In the genomic region with DNA sequence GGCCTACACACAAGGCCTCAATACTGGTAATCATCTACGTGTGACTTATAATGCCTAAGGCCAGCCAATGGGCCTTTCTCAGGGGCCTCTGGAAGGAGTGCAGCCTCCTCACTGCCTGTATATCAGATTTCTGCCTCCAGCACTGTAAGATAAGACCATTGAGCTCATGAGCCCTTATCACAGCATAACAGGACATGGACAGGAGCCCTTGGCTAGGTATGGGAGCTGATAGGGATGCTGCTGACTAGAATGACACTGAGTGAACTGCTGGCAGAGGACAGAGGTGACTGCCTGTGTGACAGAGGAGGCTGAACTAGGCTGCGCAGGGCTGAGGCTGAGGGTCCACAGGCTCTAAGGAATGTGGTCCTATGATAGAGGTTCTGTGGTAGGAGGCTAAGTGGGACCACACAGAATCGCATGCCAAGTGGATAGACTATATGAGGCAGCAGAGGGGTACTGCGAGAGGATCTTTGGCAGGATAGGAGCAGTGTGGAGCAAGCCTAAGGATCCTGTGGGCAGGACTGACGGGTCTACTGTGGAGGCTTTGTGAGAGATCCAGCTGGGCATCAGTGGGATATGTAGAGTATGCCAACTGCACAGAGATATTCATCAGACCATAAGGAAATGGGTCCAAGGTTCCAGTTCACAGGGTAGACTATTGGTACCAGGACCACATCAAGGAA, we compare ENCODE assay signal across 13 mouse cellular contexts. TPM values are rescaled to one million over a fixed set of nuclear protein-coding genes. Genes with fewer than 3 reads are reported as not detected.
DNase-seq lines count a peak whose midpoint lies in the region; ATAC-seq and TF ChIP-seq lines count a peak whose summit lies in the region.
"Had no signal": no experiment of that assay in that cellular context is flagged by ENCODE, and none has a peak within 500 bp of the region (broad histone marks: within the 10 kb centered on the region; RNA-seq: fewer than 3 reads in every experiment).

No protein-coding gene starts in this region.

- DNase-seq in forebrain, embryonic 10.5 days (ENCODE audit: extremely low spot score, low spot score) = no peak
- no peak for DNase-seq in left cerebral cortex, adult 2 months (ENCODE audit: extremely low spot score in 1 of 2, low spot score in 2 of 2)
- DNase-seq in left cerebral cortex, postnatal 4 days = no peak
- DNase-seq in urinary bladder, postnatal 14 days (ENCODE audit: low spot score) = no peak
- DNase-seq: cerebellum, postnatal 25 days; kidney, postnatal 14 days; thymus, postnatal 36 days had no signal

- WGBS in forebrain, embryonic 10.5 days = 91% methylated on average over 5 of the region's 5 CpGs
- WGBS in forebrain, embryonic 13.5 days = 82% methylated on average over 5 of the region's 5 CpGs
- WGBS in forebrain, embryonic 15.5 days = 86% methylated on average over 5 of the region's 5 CpGs
- 90% methylated on average over 5 of the region's 5 CpGs for WGBS in stomach, embryonic 14.5 days

- intact Hi-C loops in left cerebral cortex, adult 2 months (cut with DNase I) = no loop called here
- intact Hi-C loops in left cerebral cortex, postnatal 4 days (cut with DNase I) = no loop called here

- peak overlapping the region; percentile 53 for H3K27ac ChIP-seq in forebrain, embryonic 10.5 days
- H3K27ac ChIP-seq in forebrain, embryonic 13.5 days = no peak overlapping the region; the same call in 1 of the 2 replicates
- H3K27ac ChIP-seq in left cerebral cortex, adult 2 months = peak overlapping the region; percentile 40; the same call in 1 of the 2 replicates
- H3K27ac ChIP-seq in forebrain, embryonic 15.5 days (replicated peaks) = no peak overlapping the region
- no peak overlapping the region for H3K27ac ChIP-seq in stomach, embryonic 14.5 days (ENCODE audit: low read length)
- H3K27ac ChIP-seq: hindbrain, embryonic 14.5 days had no signal

- no peak for ATAC-seq in forebrain, embryonic 13.5 days
- 0 out of 2 replicates have a peak, but pooled peaks have one; percentile 15 for ATAC-seq in forebrain, embryonic 15.5 days (replicated peaks)
- ATAC-seq in stomach, embryonic 14.5 days (ENCODE audit: insufficient number of reproducible peaks, insufficient read depth, low FRiP score, low read depth) = peak; percentile 79; the same call in 1 of the 2 replicates
- no peak for ATAC-seq in CD4-positive, CD25-positive, alpha-beta regulatory T cell, adult 4 months
- ATAC-seq: lung, postnatal 0 days had no signal

- no peaks in the 10 kb centered on the region for H3K27me3 ChIP-seq in forebrain, embryonic 10.5 days (ENCODE audit: poor library complexity, severe bottlenecking)
- H3K27me3 ChIP-seq in forebrain, embryonic 13.5 days = no peaks in the 10 kb centered on the region
- H3K27me3 ChIP-seq in forebrain, embryonic 15.5 days = no peaks in the 10 kb centered on the region
- no peaks in the 10 kb centered on the region for H3K27me3 ChIP-seq in stomach, embryonic 14.5 days (ENCODE audit: control insufficient read depth, insufficient read depth, low read length)

- no peak for TF ChIP-seq CTCF in left cerebral cortex, adult 2 months (IDR thresholded peaks at IDR 0.05)

- no peak overlapping the region for H3K4me3 ChIP-seq in forebrain, embryonic 10.5 days
- H3K4me3 ChIP-seq in forebrain, embryonic 13.5 days = no peak overlapping the region
- H3K4me3 ChIP-seq in left cerebral cortex, adult 2 months = no peak overlapping the region
- H3K4me3 ChIP-seq in forebrain, embryonic 15.5 days = no peak overlapping the region
- no peak overlapping the region for H3K4me3 ChIP-seq in stomach, embryonic 14.5 days (ENCODE audit: low read depth, low read length)

- no peak overlapping the region for H3K4me2 ChIP-seq in forebrain, embryonic 13.5 days
- H3K4me2 ChIP-seq in forebrain, embryonic 15.5 days (replicated peaks) = no peak overlapping the region
- H3K4me2 ChIP-seq in stomach, embryonic 14.5 days (replicated peaks; ENCODE audit: low read depth, low read length) = no peak overlapping the region
- H3K4me2 ChIP-seq: hindbrain, embryonic 14.5 days had no signal

- H3K9ac ChIP-seq in forebrain, embryonic 13.5 days = no peak overlapping the region
- H3K9ac ChIP-seq in forebrain, embryonic 15.5 days (replicated peaks) = no peak overlapping the region
- no peak overlapping the region for H3K9ac ChIP-seq in stomach, embryonic 14.5 days (replicated peaks; ENCODE audit: low read depth, low read length)
- H3K9ac ChIP-seq: hindbrain, embryonic 14.5 days had no signal

- no peaks in the 10 kb centered on the region for H3K36me3 ChIP-seq in forebrain, embryonic 10.5 days (replicated peaks)
- H3K36me3 ChIP-seq in forebrain, embryonic 13.5 days (ENCODE audit: poor library complexity, severe bottlenecking) = no peaks in the 10 kb centered on the region
- H3K36me3 ChIP-seq in forebrain, embryonic 15.5 days = no peaks in the 10 kb centered on the region
- H3K36me3 ChIP-seq in stomach, embryonic 14.5 days (ENCODE audit: control insufficient read depth, insufficient read depth, low read length) = no peaks in the 10 kb centered on the region

- no peaks in the 10 kb centered on the region for H3K9me3 ChIP-seq in forebrain, embryonic 10.5 days
- H3K9me3 ChIP-seq in forebrain, embryonic 13.5 days (replicated peaks) = no peaks in the 10 kb centered on the region
- H3K9me3 ChIP-seq in forebrain, embryonic 15.5 days = no peaks in the 10 kb centered on the region
- no peaks in the 10 kb centered on the region for H3K9me3 ChIP-seq in stomach, embryonic 14.5 days (ENCODE audit: control insufficient read depth, low read depth, low read length)

- H3K4me1 ChIP-seq in forebrain, embryonic 10.5 days = no peaks in the 10 kb centered on the region
- 0 out of 2 replicates have a peak, but pooled peaks cover 5% of the 10 kb centered on the region for H3K4me1 ChIP-seq in forebrain, embryonic 13.5 days
- no peaks in the 10 kb centered on the region for H3K4me1 ChIP-seq in forebrain, embryonic 15.5 days
- no peaks in the 10 kb centered on the region for H3K4me1 ChIP-seq in stomach, embryonic 14.5 days (ENCODE audit: control insufficient read depth, insufficient read depth, low read length)

RNA-seq across cellular contexts. Expression of gene Fah, which starts 19.3 kb away (rescaled TPM):
- polyA plus RNA-seq in forebrain, embryonic 10.5 days (2016; fragmentation: Nextera tagmentation; extraction: Ambion mirVana) = 1.9 and 2.2 TPM in 2 replicates
- 3.6 TPM in 2 replicates for polyA plus RNA-seq in forebrain, embryonic 13.5 days (2015; fragmentation: Nextera tagmentation; extraction: Ambion mirVana)
- total RNA-seq in left cerebral cortex, adult 2 months (2021) = 10 to 100 TPM; 17.3 to 20.8 TPM
- total RNA-seq in left cerebral cortex, postnatal 4 days (2021) = 10 to 100 TPM; 19.0 to 20.6 TPM
- polyA plus RNA-seq in forebrain, embryonic 15.5 days (2015; fragmentation: Nextera tagmentation; extraction: Ambion mirVana) = 6.1 and 6.8 TPM in 2 replicates
- 11.8 and 13.1 TPM in 2 replicates for polyA plus RNA-seq in stomach, embryonic 14.5 days (2014; fragmentation: Nextera tagmentation; extraction: Ambion mirVana)
- 10 to 100 TPM; 11.3 to 14.6 TPM for polyA plus RNA-seq in CD4-positive, CD25-positive, alpha-beta regulatory T cell, adult 4 months (2017; shearing (Covaris generic))

RNA-seq across cellular contexts. Expression of gene Gm2115, which starts 58.5 kb away (rescaled TPM):
- polyA plus RNA-seq in forebrain, embryonic 10.5 days (2016; fragmentation: Nextera tagmentation; extraction: Ambion mirVana) = 0.04 and 0.09 TPM in 2 replicates
- polyA plus RNA-seq in forebrain, embryonic 13.5 days (2015; fragmentation: Nextera tagmentation; extraction: Ambion mirVana) = 0.37 and 0.47 TPM in 2 replicates
- 1 to 10 TPM; 5.0 to 5.1 TPM for total RNA-seq in left cerebral cortex, adult 2 months (2021)
- total RNA-seq in left cerebral cortex, postnatal 4 days (2021) = 1 to 10 TPM in 1 of 2 experiments, under 1 TPM in 1; 0.82 to 1.1 TPM
- 0.28 and 0.75 TPM in 2 replicates for polyA plus RNA-seq in forebrain, embryonic 15.5 days (2015; fragmentation: Nextera tagmentation; extraction: Ambion mirVana)
- polyA plus RNA-seq in stomach, embryonic 14.5 days (2014; fragmentation: Nextera tagmentation; extraction: Ambion mirVana) = 7.8 and 8.8 TPM in 2 replicates
- polyA plus RNA-seq in CD4-positive, CD25-positive, alpha-beta regulatory T cell, adult 4 months (2017; shearing (Covaris generic)) = under 1 TPM in 1 of 2 experiments, not detected in 1; 0.08 TPM

Comparison
In these comparisons a context has a peak if more than half of its experiments do, and no peak if none do; other contexts are left out.
1. H3K27ac ChIP-seq: peak in forebrain, embryonic 10.5 days (single experiment) and left cerebral cortex, adult 2 months (single experiment); none in forebrain, embryonic 13.5 days (single experiment), forebrain, embryonic 15.5 days (single experiment) and stomach, embryonic 14.5 days (single experiment).
2. ATAC-seq: peak in forebrain, embryonic 15.5 days (single experiment) and stomach, embryonic 14.5 days (single experiment); none in forebrain, embryonic 13.5 days (single experiment) and CD4-positive, CD25-positive, alpha-beta regulatory T cell, adult 4 months (single experiment).